Mouse (Mus musculus): Measurements from ENCODE around the gene Cdkn1a. TPM values are rescaled to one million over a fixed set of nuclear protein-coding genes. Genes with fewer than 3 reads are reported as not detected.

Cdkn1a gene
- polyA plus RNA-seq, 1 experiment from 2014 or later, result 26.0 TPM

DNA sequence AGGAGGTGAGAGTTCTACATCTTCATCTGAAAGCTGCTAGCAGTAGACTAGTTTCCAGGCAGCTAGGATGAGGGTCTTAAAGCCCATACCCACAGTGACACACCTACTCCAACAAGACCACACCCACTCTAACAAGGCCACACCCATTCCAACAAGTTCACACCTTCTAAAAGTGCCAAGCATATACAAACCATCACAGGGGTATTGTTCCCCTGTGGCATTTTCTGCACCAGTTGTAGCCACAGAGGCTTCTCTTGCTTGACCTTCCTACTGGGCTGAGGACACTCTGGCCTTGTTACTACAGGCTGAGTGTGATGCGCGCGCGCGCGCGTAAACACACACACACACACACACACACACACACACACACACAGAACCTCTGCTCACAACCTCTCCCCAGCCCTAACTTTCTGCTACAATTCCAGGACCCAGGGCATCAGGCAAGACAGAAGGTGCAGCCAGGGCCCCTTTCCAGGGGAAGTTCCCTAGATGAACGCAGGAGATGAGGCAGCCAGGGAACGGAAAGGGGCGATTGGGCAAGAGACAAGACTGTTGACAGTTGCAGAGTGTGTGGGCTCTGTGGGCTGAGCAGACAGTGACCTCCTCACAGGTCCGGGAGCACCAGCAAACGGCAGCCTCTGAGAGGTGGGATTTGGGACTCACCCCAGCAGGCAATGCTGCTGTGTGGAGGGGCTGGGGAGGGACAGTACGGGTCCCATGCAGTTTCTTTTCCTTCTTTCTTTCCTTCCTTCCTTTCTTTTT lies 23.0 kb downstream of the Cdkn1a start, which contains the start of gene Rab44:
Gene Rab44, plus strand, starts transcription at position 555 of the 762 bp plus-strand sequence.
- Histone ChIP-seq H3K36me3 (replicated peaks) (no peaks in the 10 kb centered on the region), H3K4me1 (peaks cover 3% of the 10 kb centered on the region; the same call in 1 of the 2 replicates), H3K4me3 (no peak within 1 kb of the TSS), H3K9me3 (0 out of 2 replicates have a peak, but pooled peaks cover 5% of the 10 kb centered on the region), H3K27ac (replicated peaks) (no peak within 1 kb of the TSS), H3K27me3 (replicated peaks; ENCODE audit: low read depth, poor library complexity, severe bottlenecking) (no peaks in the 10 kb centered on the region)
- no peak for DNase-seq (ENCODE audit: low spot score)
- WGBS, result 91% methylated on average over 13 of the region's 13 CpGs

DNA sequence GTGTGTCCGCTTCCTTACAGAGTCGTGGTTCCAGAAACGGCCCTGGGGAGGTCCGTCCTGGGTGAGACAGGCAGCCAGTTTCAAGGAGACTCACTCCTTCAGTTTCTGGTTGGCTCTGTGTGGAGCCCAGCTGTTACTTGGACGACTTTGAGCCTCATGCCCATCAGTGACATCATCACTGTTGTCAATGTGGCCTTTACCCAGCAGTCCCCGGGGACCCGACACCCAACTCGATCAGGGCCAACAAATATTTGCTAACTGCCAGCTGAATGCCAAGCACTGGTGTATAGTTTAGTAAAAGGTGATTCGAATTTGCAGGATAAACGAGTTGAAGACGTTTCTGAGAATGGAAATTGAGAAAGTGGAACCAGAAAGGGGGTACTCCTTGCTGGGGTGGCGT lies 25.2 kb downstream of the Cdkn1a start:
- DNase-seq (ENCODE audit: low spot score), result no peak
- Histone ChIP-seq H3K27me3 (replicated peaks; ENCODE audit: low read depth, poor library complexity, severe bottlenecking) (no peaks in the 10 kb centered on the region), H3K9me3 (no peaks in the 10 kb centered on the region), H3K36me3 (replicated peaks) (no peaks in the 10 kb centered on the region), H3K27ac (replicated peaks) (no peak overlapping the region), H3K4me1 (peaks cover 6% of the 10 kb centered on the region; the same call in 1 of the 2 replicates), H3K4me3 (no peak overlapping the region)
- 75% methylated on average over 12 of the region's 12 CpGs for WGBS

DNA sequence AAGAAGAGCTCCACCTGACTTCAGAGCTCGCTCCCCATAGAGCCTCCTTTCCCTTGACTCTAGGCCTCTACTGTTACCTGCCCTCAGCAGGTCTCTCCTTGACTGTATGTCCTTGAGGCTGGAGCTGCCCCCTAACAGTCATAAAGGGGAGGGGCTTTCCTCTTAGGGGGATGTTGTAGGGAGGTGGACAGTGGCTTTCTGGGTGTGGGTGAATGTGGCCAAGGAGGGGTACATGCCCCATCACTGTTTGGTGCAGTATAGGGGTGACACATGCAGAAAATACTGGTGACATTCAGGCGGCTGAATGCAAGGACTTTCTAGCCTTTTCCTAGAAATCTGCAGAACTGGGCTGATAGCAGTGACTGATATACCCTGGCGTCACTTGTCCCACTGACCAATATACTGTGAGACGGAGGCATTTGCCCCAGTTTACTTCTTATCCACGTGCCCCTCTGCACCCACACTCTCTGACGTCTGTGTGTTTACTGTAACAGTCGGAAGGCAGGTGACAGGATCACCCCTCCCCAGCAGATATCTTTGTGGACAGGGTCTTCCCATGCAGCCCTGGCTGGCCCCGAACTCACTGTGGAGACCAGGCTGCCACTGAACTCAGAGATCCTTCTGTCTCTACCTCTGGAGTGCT lies 26.4 kb downstream of the Cdkn1a start:
- no peak for DNase-seq (ENCODE audit: low spot score)
- no peak overlapping the region for H3K27ac ChIP-seq (replicated peaks)
- WGBS, result 78% methylated on average over 8 of the region's 8 CpGs
- H3K9me3 ChIP-seq, result no peaks in the 10 kb centered on the region
- no peaks in the 10 kb centered on the region for H3K36me3 ChIP-seq (replicated peaks)
- no peak overlapping the region for H3K4me3 ChIP-seq
- no peaks in the 10 kb centered on the region for H3K27me3 ChIP-seq (replicated peaks; ENCODE audit: low read depth, poor library complexity, severe bottlenecking)
- peaks cover 6% of the 10 kb centered on the region; the same call in 1 of the 2 replicates for H3K4me1 ChIP-seq

DNA sequence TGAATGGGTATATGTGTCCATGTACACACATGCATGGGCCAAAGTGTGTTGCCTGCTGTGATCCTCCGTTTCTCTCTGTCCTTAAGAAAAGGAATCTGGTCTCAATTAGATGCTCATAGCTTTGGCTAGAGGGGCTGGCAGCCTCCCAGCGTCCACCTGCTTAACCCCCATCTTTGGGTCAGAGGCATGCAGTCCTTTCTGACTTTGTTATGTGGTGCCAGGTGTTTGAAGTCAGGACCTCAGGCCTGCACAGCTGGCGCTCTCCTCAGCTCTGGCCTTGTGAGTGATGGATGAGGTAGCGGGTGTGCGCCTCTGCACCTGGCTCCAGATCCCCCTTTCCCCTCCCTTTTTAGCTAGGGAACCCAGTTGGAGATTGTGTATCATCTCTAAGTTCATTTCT lies 27.3 kb downstream of the Cdkn1a start:
- DNase-seq (ENCODE audit: low spot score), result peak; percentile 57
- no peaks in the 10 kb centered on the region for H3K9me3 ChIP-seq
- WGBS, result 66% methylated on average over 5 of the region's 5 CpGs
- no peak overlapping the region for H3K4me3 ChIP-seq
- no peak overlapping the region for H3K27ac ChIP-seq (replicated peaks)
- peaks cover 6% of the 10 kb centered on the region; the same call in 1 of the 2 replicates for H3K4me1 ChIP-seq
- no peaks in the 10 kb centered on the region for H3K36me3 ChIP-seq (replicated peaks)
- H3K27me3 ChIP-seq (replicated peaks; ENCODE audit: low read depth, poor library complexity, severe bottlenecking), result no peaks in the 10 kb centered on the region

DNA sequence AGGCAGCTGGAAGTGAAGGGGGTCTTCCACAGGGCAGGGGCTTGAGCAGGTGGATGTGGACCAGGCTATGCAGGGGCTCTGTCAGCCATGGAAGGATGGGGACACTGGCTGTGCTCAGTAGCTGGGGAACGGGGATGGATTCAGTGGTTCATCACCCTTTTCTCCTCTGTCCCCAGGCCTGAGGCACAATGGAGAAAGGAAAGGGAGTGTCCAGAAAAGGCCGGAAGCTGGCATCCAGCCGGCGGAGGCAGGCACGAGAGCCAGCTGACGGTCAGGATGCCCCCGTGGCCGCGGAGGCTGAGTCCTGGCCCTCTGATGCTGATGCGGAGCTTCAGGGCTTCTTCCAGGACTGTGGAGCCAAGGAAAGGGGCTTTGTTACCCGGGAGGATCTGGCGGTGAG lies 29.9 kb downstream of the Cdkn1a start:
- H3K4me1 ChIP-seq, result peaks cover 10% of the 10 kb centered on the region; the same call in 1 of the 2 replicates
- H3K4me3 ChIP-seq, result no peak overlapping the region
- no peak for DNase-seq (ENCODE audit: low spot score)
- WGBS, result 54% methylated on average over 12 of the region's 12 CpGs
- no peak overlapping the region for H3K27ac ChIP-seq (replicated peaks)
- no peaks in the 10 kb centered on the region for H3K27me3 ChIP-seq (replicated peaks; ENCODE audit: low read depth, poor library complexity, severe bottlenecking)
- no peaks in the 10 kb centered on the region for H3K9me3 ChIP-seq
- no peaks in the 10 kb centered on the region for H3K36me3 ChIP-seq (replicated peaks)

DNA sequence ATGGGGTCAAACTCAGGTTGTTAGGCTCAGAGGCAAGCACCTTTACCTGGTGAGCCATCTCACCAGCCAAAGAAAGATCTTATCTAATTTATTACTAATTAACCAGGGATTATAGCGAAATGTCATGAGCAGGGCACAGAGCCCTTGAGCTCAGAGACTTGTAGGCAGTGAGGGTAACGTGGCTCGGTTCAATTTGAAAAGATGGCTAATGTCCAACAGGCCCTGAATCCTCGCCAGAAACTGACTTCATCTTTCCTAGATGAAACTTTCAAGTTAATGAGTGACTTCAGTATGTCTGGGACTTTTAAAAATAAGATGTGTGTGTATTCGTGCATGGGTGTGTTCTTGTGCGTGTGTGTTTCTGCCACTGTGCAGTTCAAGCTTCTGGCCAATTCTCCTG lies 32.0 kb downstream of the Cdkn1a start:
- 87% methylated on average over 6 of the region's 6 CpGs for WGBS
- Histone ChIP-seq H3K9me3 (no peaks in the 10 kb centered on the region), H3K27ac (replicated peaks) (no peak overlapping the region)

DNA sequence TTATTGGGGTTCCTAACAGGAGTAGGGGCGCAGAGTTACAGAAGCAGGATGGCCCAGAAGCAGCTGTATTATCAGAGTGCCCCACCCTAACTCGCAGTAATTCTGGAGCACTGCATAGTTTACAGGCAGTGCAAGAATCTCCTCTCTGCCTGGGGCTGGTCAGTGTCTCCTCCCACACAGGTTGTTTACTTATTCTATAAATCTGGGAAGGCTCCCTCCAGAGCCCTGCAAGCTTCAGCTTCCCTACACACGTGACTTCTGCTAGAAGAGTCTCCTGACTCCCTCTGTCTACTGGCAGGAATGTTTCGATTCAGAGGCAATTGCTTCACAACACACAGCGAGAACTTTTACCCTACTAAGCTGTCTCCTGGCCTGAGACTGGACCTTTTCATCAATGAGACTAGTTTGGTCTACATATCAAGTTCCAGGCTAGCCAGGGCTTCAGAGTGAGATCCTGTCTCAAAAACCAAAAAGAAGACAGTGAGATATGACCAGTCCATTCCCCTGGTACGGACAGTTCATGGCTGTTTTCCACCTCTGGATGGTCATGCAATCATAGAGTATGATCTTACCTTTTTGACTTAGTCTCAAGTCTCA lies 32.9 kb downstream of the Cdkn1a start:
- Histone ChIP-seq H3K4me3 (no peak overlapping the region), H3K36me3 (replicated peaks) (no peaks in the 10 kb centered on the region), H3K27me3 (replicated peaks; ENCODE audit: low read depth, poor library complexity, severe bottlenecking) (no peaks in the 10 kb centered on the region), H3K9me3 (no peaks in the 10 kb centered on the region), H3K27ac (replicated peaks) (no peak overlapping the region), H3K4me1 (peaks cover 9% of the 10 kb centered on the region; the same call in 1 of the 2 replicates)
- no peak for DNase-seq (ENCODE audit: low spot score)
- 76% methylated on average over 6 of the region's 6 CpGs for WGBS

More for the DNA sequence above, 32.0 kb downstream of the Cdkn1a start:
- Histone ChIP-seq H3K36me3 (replicated peaks) (no peaks in the 10 kb centered on the region), H3K4me1 (peaks cover 10% of the 10 kb centered on the region; the same call in 1 of the 2 replicates), H3K4me3 (no peak overlapping the region), H3K27me3 (replicated peaks; ENCODE audit: low read depth, poor library complexity, severe bottlenecking) (no peaks in the 10 kb centered on the region)
- DNase-seq (ENCODE audit: low spot score), result no peak

DNA sequence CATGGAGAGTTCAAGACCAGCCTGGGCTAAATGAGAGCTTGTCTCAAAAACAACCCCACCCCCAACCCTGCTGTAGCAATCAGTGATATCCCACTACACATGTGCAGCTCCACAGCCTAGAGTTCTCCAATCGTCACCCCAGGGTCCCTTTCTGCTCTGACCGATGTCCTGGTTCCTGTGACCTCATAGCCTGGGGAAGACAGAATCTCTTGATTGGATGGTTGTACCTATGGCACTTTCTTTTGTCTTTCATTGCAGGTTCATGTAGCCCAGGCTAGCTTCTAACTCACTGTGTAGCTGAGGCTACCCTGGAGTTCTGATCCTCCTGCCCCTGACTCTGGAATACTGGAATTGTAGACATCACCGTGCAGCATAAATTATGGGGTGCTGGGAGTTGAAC lies 35.8 kb downstream of the Cdkn1a start:
- 88% methylated on average over 3 of the region's 3 CpGs for WGBS
- no peaks in the 10 kb centered on the region for H3K36me3 ChIP-seq (replicated peaks)
- no peak overlapping the region for H3K4me3 ChIP-seq
- DNase-seq (ENCODE audit: low spot score), result no peak
- no peaks in the 10 kb centered on the region for H3K9me3 ChIP-seq
- no peak overlapping the region for H3K27ac ChIP-seq (replicated peaks)
- H3K4me1 ChIP-seq, result peaks cover 11% of the 10 kb centered on the region
- no peaks in the 10 kb centered on the region for H3K27me3 ChIP-seq (replicated peaks; ENCODE audit: low read depth, poor library complexity, severe bottlenecking)

DNA sequence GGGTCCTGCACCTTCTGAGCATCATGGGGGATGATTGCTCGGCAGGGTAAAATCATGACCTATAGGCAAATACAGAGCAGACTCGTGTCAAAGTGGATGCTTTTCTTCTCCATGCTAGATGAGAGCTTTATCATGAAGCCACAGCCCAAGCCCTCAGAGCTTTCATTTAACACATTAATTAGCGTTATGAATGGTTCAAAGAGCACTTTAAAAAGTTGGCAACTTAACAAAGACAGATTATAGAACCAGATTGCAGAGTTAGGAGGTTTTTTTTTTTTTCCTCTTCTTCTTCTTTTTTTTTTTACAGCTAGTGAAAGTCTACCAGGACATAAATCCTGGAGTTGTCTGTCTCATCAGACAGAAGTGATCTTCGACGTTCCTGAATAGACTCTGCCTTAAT lies 38.6 kb downstream of the Cdkn1a start:
- DNase-seq (ENCODE audit: low spot score), result no peak
- Histone ChIP-seq H3K4me1 (peaks cover 24% of the 10 kb centered on the region), H3K27me3 (replicated peaks; ENCODE audit: low read depth, poor library complexity, severe bottlenecking) (no peaks in the 10 kb centered on the region), H3K27ac (replicated peaks) (no peak overlapping the region), H3K36me3 (replicated peaks) (no peaks in the 10 kb centered on the region), H3K9me3 (no peaks in the 10 kb centered on the region), H3K4me3 (no peak overlapping the region)
- WGBS, result 70% methylated on average over 5 of the region's 5 CpGs

DNA sequence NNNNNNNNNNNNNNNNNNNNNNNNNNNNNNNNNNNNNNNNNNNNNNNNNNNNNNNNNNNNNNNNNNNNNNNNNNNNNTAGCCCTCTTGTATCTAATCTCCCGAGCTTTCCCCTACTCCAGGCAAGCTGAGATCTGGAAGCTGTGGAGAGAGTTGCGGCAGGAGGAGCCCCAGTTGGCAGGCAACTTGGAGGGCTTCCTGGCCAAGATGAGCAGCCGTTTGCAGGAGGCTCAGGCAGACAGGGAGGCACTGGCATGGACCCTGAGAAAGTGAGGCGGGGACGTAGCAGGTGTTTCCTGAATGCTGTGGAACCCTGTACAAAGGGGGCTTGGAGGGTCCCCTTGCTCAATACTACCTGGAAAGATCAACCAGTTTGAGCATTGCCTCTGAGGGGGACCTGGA lies 44.3 kb downstream of the Cdkn1a start:
- H3K4me3 ChIP-seq, result no peak overlapping the region
- H3K27ac ChIP-seq (replicated peaks), result no peak overlapping the region
- H3K9me3 ChIP-seq, result no peaks in the 10 kb centered on the region
- peaks cover 34% of the 10 kb centered on the region for H3K4me1 ChIP-seq
- no peaks in the 10 kb centered on the region for H3K27me3 ChIP-seq (replicated peaks; ENCODE audit: low read depth, poor library complexity, severe bottlenecking)
- 77% methylated on average over 5 of the region's 5 CpGs for WGBS
- H3K36me3 ChIP-seq (replicated peaks), result no peaks in the 10 kb centered on the region
- DNase-seq (ENCODE audit: low spot score), result no peak

DNA sequence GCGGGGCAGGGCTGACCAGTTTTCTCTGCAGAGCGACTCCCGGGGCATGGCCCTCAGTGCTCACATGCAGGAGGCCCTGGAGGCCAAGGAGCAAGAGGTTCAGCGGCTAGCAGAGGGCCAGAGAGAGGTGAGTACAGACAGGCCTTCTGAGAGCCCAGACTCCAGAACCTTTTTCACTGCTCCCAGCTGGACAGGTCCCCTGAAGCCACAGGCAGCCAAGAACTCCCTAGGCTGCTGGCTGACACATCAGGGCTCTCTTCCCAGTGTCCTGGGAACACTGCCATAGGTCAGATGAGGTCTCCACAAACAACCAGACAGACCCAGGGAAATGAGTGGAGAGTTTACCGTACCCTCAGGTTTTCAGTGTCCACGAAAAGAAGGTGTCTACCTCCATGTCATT lies 45.5 kb downstream of the Cdkn1a start:
- Histone ChIP-seq H3K36me3 (replicated peaks) (no peaks in the 10 kb centered on the region), H3K27ac (replicated peaks) (0 out of 2 replicates have a peak overlapping the region, but pooled peaks have one; percentile 3), H3K9me3 (no peaks in the 10 kb centered on the region), H3K4me3 (no peak overlapping the region), H3K4me1 (peaks cover 30% of the 10 kb centered on the region), H3K27me3 (replicated peaks; ENCODE audit: low read depth, poor library complexity, severe bottlenecking) (no peaks in the 10 kb centered on the region)
- 61% methylated on average over 6 of the region's 6 CpGs for WGBS
- DNase-seq (ENCODE audit: low spot score), result no peak

DNA sequence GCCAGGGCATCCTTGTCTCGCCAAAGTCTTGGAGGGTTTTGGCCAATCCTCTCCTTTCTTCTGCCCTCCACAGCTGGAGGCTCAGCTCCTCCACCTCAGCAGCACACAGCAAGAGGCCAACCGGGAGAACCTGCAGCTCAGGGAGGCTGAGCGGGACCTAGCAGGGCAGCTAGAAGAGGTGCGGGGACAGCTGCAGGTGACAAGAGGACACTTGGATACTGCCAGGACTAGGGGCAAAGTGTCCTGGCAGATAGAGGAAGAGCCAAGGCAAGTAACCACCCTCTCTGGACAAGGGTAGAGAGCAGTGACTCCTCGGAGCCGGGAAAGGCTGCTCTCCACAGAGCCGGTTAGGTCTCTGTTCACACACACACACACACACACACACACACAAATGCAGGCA lies 47.1 kb downstream of the Cdkn1a start:
- Histone ChIP-seq H3K27ac (replicated peaks) (no peak overlapping the region), H3K27me3 (replicated peaks; ENCODE audit: low read depth, poor library complexity, severe bottlenecking) (no peaks in the 10 kb centered on the region), H3K4me1 (peaks cover 21% of the 10 kb centered on the region), H3K9me3 (no peaks in the 10 kb centered on the region), H3K4me3 (no peak overlapping the region), H3K36me3 (replicated peaks) (no peaks in the 10 kb centered on the region)
- 76% methylated on average over 7 of the region's 7 CpGs for WGBS
- no peak for DNase-seq (ENCODE audit: low spot score)

Measured in embryonic facial prominence, embryonic 10.5 days (tissue).